Mouse (Mus musculus): ENCODE results near the gene Srebf2. TPM values are rescaled to one million over a fixed set of nuclear protein-coding genes. Genes with fewer than 3 reads are reported as not detected.

Gene Srebf2
- total RNA-seq, 2 experiments from 2014 or later: 172 to 174 TPM

DNA sequence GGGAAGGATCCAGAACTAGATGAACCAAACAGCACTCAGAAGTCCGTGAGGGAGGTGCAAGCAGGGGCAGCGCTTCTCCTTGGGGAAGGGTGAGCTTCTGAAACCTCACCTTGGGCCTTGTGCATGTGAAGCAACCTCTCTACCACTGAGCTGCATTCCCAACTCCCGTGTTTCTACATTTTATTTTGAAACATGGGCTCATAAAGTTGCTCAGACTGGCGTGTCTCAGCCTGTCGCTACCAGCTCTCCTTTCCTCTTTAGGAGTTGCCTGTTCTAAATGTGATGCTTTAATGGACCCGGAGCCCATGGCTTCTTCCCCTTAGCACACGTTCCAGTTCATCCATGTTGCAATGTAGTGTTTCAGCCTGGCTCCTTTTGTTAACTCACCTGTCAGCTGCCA, 5.5 kb downstream of the Srebf2 start:
- DNase-seq (ENCODE audit: extremely low spot score in 1 of 2, low spot score in 1 of 2): no peak

DNA sequence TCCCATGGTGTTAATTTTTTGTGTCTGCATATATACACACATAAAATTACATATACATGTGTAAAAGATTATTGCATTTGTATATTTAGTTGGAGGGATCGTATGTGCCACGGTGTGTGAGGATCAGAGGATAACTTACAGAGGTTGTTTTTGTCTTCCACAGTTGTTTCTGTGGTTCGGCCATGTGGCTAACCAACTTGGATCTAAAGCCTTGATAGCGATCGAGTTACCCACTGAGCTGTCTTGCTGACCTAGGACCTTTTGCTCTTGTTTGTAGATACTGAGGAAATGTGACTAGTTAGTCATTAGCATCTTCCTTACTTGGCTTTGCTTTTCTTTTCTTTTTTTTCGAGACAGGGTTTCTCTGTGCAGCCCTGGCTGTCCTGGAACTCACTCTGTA, 9.3 kb downstream of the Srebf2 start:
- no peak for DNase-seq (ENCODE audit: extremely low spot score in 1 of 2, low spot score in 1 of 2)

DNA sequence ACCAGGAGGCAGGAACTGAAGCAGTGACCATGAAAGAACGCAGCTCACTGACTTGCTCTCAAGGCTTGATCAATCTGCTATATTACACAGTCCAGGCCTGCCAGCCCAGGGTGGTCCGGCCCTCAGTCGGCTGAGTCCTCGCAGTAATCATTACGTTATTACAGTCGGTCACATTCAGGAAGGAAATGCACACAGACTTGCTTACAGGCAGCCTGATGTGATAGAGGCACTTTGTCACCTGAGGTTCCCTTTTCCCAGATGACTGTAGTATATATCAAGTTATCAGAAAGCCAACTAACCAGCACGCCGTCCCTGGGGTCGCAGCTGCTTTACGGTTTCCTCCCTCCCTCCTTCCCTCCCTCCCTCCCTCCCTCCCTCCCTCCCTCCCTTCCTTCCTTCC, 9.9 kb downstream of the Srebf2 start:
- DNase-seq (ENCODE audit: extremely low spot score in 1 of 2, low spot score in 1 of 2): no peak

DNA sequence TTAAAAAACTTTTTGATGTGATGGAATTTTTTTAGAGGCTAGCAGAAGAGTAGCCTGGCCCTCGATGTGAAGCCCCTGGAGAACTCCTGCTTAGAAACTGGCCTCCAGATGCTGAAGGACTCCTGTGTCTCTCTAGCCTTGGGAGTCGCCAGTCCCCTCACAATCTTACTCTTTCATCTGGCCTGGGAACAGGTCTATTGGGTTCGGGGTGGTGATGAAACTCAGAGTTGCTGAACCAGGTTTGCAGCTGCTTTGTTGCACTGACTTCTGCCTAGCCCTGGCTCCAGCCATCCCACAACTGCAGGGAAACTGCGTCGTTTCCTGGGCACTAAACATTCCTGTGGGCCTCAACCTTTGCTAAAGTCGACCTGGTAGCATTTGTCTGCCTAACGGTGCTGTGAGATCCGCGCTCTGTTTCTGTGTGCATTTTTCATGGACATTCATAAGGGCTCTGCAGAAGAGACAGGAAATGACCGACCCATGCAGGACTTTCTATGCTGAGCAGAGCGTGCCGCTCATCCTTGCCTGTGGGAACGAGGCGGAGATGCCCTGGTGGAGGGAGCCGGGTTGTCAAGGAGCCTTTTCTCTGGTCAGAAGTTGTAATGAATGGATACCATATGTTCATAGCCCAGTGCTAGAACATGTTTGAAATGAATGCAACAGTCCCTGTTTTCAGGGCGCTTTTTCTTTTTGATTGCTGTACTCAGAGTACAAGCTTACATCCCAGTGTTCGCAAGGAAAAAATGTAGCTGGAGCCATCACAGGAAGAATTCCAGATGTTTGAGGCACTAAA, 11.5 kb downstream of the Srebf2 start:
- no peak for DNase-seq (ENCODE audit: extremely low spot score in 1 of 2, low spot score in 1 of 2)

DNA sequence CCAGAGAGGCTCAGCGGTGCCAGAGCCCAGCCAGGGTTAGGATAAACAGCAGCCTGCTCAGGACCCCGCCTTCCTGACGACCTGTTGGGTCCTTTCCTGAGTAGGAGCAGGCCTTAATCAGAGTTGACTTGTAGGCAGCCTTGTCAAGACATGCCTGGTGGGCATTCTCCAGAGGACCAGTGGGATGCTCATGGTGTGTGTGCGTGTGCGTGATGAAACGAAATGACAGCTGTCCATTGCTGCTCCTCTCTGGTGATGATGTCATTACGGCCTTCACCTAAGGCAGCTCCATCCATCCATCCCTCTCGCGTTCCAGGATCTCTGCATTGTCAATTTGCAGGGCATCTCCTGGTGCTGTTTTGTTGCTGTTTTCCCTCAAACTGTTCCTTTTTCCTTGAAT, 12.5 kb downstream of the Srebf2 start:
- DNase-seq (ENCODE audit: extremely low spot score in 1 of 2, low spot score in 1 of 2): no peak

DNA sequence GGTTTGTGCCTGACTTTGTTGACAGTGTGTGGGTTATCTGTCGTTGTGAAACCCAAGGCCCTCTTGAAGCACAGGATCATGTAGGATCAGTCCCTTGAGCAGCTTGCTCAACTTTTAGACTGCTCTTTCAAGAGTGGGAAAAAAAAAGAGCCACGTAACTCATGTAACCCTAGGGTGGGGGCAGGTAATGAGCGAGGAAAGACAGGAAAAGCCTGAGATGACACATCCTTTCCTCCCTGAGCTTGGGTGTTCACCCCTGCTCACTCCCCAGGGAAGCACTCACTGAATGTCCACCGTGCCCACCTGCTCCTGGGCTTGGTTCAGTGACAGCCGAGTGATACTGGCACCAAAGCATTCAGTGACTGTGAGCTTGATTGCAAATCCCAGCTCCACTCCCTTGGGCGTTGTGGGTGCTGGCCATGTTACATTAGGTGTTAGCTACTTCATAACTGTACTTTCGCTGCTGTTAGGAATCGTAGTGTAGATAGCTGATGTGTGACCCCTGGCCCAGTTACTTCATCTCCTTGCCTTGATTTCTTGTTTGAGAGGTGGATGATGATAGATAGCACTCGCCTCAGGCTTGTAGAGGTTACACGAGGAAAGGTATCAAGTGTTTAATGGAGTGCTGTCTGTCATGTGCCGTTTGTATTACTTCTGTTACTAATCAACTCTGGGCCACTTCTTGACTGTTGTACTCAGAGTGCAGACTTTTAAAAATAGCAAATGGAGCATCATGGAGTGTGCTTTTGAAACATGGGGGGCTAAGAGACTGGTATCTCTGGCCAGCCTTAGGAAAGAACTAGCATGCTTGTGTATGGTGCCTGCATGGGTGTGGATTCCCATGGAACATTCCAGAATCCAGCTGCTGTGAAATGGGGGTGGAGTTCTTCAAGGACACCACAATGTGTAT, 14.0 kb downstream of the Srebf2 start:
- no peak for DNase-seq (ENCODE audit: extremely low spot score in 1 of 2, low spot score in 1 of 2)

DNA sequence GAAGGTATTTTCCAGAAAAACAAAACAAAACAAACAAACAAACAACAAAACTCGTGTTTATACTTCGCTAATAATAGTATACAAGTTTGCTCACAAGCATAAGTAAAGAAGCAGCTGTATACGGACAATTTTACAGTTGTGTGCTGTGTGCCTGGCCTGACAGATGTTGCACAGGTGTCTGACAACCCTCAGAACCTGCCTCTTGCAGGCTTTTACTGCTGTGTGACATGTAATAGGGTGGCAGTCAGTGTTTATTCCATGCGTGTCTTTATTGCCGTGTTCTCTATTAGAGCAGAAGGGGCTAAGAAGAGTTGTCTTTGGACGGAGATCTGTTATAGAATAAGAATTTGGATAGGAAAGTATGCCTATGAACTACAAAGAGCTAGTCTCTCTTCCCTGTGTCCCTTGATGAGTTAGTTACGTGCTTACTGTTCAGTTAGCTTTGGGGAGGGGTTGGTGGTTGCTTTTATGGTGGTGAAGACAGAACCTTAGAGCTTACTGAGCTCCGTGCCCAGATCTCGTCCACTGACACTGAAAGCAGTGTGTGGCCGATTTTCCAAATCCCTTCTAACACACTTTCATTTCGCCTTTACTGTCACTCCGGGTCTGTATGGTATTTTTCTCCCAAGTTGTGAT, 15.1 kb downstream of the Srebf2 start:
- DNase-seq (ENCODE audit: extremely low spot score in 1 of 2, low spot score in 1 of 2): no peak

DNA sequence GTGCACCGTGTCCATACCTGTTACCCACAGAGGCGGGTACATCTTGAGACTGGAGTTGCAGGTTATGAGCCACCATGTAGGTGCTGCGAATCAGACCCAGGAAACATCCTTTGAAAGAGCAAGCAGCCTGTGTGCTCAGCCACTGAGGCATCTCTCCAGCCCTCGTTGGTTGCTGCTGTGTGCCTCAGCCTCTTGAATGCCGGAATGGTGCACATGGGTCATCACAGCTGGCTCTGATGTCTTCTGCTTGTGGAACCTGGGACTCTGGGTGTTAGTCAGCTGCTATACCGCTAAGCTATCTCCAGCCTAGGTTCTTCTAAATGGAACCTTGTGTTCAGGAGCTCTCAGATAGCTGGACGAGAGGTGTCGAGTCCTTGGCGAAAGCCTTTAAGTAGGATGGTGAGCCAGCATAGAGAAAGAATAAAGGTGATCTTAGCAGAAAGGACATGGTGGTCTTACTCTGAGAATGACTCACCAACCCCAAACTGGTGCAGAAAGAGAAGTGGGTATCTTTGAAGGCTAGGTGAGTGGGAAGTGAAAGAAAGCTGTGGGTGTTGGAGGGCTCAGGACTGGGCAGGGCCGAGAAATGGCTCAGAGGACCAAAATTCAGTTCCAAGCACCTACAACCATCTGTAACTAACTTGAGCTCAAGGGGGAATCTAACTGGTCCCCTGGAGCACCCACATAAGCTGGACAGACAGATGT, 16.5 kb downstream of the Srebf2 start:
- no peak for DNase-seq (ENCODE audit: extremely low spot score in 1 of 2, low spot score in 1 of 2)

DNA sequence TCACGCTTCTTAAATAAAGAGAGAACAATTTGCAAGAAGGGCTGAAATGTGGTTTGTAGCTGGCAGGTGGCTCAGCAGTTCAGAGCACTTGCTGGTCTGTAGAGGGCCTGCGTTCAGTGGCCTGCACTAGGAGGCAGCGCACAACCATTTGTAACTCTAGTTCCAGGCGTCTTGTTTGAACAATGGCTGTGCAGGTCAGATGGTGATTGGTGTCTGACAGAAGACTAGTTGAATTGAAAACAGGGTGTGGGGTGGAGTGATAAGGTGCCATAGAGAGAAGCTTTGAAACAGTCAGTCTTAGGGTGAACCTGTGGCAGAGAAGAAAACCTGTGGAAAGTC, 17.0 kb downstream of the Srebf2 start:
- no peak for DNase-seq (ENCODE audit: extremely low spot score in 1 of 2, low spot score in 1 of 2)

DNA sequence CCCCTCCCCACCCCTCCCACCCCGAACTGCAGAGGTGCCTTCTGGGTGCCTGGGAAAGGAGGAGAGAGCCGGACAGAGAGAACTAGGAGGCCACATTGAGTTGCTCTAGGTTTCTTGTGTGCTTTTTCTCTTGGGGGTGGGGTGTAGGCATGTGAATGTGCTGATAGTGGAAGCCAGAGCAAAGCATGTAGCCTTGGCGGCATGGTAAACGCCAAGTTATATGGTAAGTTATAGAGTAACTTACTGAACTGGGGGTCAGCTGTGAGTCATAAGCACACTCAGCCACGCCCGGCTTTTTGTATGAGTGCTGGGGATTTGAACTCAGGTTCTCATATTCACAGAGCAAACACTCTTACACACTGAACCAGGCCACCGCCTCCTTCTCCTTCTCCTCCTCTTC, 17.5 kb downstream of the Srebf2 start:
- DNase-seq (ENCODE audit: extremely low spot score in 1 of 2, low spot score in 1 of 2): no peak

DNA sequence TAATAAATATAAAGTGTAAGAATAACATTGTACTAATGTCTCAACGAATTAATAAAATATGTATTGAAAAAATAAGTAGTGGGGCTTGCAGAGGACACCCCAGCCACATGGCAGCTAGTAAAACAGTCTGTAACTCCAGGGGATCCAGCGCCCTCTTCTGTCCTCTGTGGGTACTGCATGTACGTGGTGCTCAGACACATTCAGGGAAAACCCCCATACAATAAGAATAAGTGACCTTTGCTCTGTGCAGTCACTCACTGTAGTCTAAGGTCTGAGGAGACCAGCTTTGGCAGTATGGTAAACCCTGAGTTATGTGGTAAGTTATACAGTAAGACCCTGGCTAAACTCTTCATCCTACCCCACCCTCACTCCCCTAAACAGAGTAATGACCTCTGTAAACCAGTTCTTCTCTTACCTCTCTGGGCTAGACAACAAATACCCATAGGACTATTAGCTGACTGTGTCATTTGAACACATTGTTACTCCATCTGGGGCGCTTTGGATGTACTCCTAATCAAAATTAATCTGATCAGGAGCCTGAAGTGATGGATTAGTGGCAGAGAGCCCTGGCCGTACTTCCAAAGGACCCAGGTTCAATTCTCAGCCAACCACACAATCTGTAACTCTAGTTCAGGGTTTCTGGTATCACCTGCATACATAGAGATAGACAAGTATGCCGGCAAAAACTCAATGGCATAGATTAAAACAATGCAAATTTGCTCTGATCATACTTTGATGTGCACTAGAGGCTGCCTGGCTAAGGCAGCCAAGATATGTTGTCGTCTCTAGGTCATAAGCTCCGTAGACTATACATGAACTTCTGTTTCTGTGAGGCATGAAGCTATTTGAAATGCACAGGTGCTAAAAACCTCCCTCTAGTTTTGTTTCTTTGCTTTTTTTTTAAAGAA, 18.6 kb downstream of the Srebf2 start:
- peak; percentile 79 to 96 for DNase-seq (ENCODE audit: extremely low spot score in 1 of 2, low spot score in 1 of 2)

DNA sequence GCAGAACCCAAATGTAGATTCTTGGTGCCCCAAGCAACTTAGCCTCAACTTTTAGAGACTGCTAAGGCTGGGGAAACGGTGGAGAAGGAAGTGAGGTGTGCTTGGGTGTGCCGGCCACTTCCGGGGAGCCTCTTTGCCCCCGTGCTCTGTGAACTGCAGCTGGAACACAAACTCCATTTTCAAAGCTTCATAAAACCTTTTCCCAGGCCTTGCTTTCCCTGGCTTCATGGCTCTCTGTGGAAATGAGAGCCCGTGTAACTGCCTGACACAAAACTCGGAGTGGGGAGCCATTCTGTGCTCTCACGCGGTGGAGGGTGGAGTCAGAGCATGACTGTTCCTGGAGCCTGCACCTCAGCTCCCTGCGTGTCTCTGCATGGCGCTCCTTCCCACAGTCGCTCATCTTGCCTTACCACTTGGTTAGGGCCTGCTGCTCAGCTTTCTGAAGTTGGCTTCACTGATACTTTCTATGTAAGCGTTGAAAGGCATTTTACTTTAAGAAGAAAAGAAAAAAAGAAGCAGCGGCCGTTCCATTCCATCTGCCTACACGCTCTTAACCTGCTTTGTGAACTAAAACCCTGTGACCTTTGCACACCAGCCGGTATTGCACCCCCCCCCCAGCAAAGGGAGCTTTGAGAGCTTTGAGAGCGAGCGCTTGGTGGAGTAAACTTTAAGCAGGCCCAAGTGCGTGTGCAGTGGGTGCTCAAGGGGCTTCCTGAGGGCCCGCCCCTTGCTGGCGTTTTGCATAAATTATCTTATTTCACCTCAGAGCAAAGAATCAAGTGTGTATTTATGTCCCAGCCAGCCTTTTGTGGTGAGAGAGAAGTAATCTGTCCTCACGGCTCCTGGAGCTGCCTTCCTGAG, 19.5 kb downstream of the Srebf2 start:
- DNase-seq (ENCODE audit: extremely low spot score in 1 of 2, low spot score in 1 of 2): no peak

DNA sequence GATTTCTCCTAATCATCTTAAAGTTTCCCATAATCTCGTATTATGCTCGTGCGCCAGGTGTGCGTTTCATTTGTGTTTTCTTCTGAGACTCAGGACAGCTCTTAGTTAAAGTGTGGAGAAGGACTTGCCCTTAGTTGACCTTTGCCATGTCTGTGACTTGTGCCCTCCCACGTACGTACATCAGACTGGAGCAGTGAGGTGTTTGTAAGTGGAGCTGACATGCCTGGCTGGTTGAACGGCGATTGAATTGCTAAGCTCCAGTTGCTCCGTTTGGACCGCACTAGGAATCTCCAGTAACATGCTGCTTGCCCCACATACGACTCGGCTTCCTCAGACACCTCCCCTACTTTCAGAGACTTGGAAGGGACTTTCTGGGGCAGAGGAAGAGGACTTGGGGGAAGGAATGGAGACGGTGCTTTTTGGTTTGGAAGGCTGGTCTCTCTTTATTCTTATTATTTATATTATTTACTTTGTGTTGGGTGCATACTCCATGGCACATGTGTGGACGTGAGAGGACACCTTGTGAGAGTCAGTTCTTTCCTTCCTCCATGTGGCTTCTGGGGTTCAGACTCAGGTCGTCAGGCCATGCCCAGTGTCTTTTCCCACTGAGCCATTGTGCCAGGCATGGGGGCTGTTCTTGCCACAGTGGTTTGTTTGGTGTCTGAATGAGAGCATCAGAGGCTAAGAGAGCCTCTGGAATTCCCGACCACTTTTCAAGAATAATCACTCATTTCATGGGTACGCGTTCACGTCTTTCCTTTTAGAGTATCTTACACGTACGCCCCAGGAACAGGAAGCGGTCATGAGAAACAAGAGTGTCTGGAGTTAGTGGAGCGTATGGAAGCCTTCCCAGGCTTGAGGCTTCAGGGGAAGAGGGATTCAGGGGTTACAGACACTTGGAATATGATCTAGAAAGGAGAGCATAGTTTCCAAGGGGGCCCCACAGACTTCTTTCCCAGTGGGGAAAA, 20.5 kb downstream of the Srebf2 start:
- DNase-seq (ENCODE audit: extremely low spot score in 1 of 2, low spot score in 1 of 2): no peak

DNA sequence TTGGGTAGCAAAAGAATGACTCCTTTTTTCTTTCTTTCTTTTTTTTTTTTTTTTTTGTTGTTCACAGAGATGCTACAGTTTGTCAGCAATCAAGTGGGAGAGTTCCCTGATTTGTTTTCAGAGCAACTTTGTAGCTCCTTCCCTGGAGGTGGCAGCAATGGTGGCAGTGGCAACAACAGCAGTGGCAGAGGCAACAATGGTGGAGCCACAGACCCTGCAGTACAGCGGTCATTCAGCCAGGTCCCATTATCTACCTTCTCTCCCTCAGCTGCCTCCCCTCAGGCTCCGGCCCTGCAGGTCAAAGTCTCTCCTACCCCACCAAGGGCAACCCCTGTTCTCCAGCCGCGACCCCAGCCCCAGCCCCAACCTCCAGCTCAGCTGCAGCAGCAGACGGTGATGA, 22.7 kb downstream of the Srebf2 start:
- DNase-seq (ENCODE audit: extremely low spot score in 1 of 2, low spot score in 1 of 2): no peak

DNA sequence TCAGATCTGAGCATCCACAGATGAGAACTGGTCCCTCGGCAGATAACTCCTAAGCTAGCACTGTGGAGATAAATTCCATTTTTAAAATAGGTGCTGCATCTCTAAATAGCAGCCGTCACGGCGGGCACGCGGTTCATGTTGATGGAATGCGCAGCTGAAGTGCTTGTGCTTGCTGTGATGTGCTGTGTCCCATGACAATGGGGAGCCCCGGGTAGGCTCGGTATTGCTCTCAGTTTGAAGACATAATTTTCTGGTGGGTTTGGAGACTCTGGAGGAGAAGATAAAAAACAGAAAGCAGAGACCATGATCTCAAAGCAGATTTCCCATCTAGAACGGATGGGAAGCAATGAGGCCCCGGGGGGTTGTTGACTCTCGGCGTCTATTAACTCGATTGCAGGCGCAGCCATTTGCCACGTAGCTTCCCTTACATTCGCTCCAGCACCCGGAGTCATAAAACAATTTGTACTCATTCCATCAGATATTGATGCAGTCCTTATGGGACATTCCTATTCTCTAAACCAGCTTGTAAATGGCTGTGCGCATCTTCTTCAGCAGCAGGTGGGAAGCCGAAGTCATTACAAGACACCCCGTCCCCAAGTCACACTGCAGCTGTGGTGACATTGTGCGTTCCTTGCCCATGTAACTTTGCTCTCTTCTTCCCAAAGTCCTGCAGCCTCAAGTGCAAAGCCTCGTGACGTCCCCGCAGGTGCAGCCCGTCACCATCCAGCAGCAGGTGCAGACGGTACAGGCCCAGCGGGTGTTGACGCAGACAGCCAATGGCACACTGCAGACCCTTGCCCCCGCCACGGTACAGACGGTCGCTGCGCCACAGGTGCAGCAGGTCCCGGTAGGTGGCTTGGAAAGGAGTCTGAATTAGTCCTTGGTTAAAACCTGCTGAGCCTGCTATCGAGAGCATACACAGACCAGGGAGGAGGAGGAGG, 23.7 kb downstream of the Srebf2 start:
- no peak for DNase-seq (ENCODE audit: extremely low spot score in 1 of 2, low spot score in 1 of 2)

DNA sequence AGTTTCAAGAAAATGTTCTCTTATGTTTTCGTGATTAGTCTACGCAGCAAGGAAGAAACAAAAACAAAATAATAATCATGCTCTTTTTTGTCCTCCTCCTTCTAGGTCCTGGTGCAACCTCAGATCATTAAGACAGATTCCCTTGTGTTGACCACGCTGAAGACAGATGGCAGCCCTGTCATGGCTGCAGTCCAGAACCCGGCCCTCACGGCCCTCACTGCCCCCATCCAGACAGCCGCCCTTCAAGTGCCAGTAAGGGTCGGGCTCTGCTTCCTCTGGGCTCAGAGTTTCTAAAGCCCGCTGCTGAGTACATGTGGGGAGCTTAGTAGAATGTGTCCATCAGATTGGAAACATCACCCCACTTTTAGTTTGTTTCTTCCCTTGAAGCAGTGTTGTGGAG, 25.7 kb downstream of the Srebf2 start:
- DNase-seq (ENCODE audit: extremely low spot score in 1 of 2, low spot score in 1 of 2): no peak

DNA sequence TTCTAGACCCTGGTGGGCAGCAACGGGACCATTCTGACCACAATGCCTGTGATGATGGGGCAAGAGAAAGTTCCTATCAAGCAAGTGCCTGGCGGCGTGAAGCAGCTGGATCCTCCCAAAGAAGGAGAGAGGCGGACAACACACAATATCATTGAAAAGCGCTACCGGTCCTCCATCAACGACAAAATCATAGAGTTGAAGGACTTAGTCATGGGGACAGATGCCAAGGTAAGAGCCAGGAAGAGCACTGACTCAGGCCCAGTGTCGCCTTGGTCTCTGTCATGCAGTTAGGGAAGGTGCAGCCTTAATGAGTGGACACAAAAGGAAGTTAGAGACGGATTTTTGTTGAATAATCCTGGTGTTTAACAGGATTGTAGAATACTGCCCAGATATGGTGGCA, 28.1 kb downstream of the Srebf2 start:
- DNase-seq (ENCODE audit: extremely low spot score in 1 of 2, low spot score in 1 of 2): no peak

Data from layer of hippocampus, postnatal 25 days (tissue).